Mouse (Mus musculus) lung, adult 2 months (tissue): ENCODE data around the gene Them7. TPM values are rescaled to one million over a fixed set of nuclear protein-coding genes. Genes with fewer than 3 reads are reported as not detected.

Experiments used
- DNase-seq: peaks from one replicate; pipeline ENCODE4 v3.0.0; 2022
- H3K4me1 ChIP-seq: fragments of 200-500 bp; 2 replicates; pipeline ENCODE4 v1.6.1; 2011; ENCODE audit warnings: low read length; ENCODE audit not compliant: control insufficient read depth, insufficient read depth
- H3K4me3 ChIP-seq: fragments of 200-500 bp; replicated peaks from 2 replicates; pipeline ENCODE3; 2011; ENCODE audit warnings: low read depth, mild to moderate bottlenecking, control low read depth, low read length; ENCODE audit errors: extremely low read depth
- CTCF ChIP-seq: fragments of 200-500 bp; IDR thresholded peaks from 2 replicates; pipeline ENCODE4 v1.5.1; 2011; ENCODE audit warnings: mild to moderate bottlenecking, low read length, control low read depth; ENCODE audit not compliant: insufficient read depth
- POLR2A ChIP-seq: fragments of 200-500 bp; IDR thresholded peaks from 2 replicates; pipeline ENCODE4 v1.6.1; 2011; ENCODE audit warnings: low read depth, mild to moderate bottlenecking, control low read depth, low read length, borderline replicate concordance; ENCODE audit errors: extremely low read depth
- whole genome bisulfite sequencing: fragments of 180-500 bp; shearing (Covaris S2); methylation state at CpG from one replicate; pipeline ENCODE4 v1.1.7; 2018; 5-methylcytosine and 5-hydroxymethylcytosine counted together
- polyA plus RNA-seq: library from polyadenylated mRNA; depleted of rRNA; stranded (reverse); fragments of >200 nt; gene quantifications from 2 replicates; pipeline ENCODE4 v1.2.3, GENCODE M21; 2012; rRNA removed

Them7 gene
- polyA plus RNA-seq, 1 experiment, result not detected

GRCm38 (mm10) chr2:105427447-105427846 is 203.3 kb downstream of the Them7 start:
- Histone ChIP-seq H3K4me3 (no peak overlapping the region), H3K4me1 (no peaks in the 10 kb centered on the region)
- TF ChIP-seq CTCF (no peak), POLR2A (no peak)
- DNase-seq, result no peak
- 55% methylated on average over 8 of the region's 8 CpGs for WGBS

GRCm38 (mm10) chr2:105428029-105428428 is 203.9 kb downstream of the Them7 start:
- peak; percentile 47 for DNase-seq
- 2% methylated on average over 12 of the region's 12 CpGs for WGBS
- Histone ChIP-seq H3K4me3 (no peak overlapping the region), H3K4me1 (no peaks in the 10 kb centered on the region)
- TF ChIP-seq CTCF, result peak; percentile 92
- TF ChIP-seq POLR2A, result no peak

- no peak for DNase-seq
- no peak overlapping the region for H3K4me3 ChIP-seq
- WGBS, result 24% methylated on average over 6 of the region's 6 CpGs
- TF ChIP-seq POLR2A (no peak), CTCF (no peak)
- no peaks in the 10 kb centered on the region for H3K4me1 ChIP-seq
These were observed 204.3 kb downstream of the Them7 start for GRCm38 (mm10) chr2:105428467-105428866.

Other genes starting within 250 kb of the Them7 start
- 15.5 and 24.7 TPM in 2 replicates for gene Eif3m, start 207.2 kb upstream of the Them7 start, polyA plus RNA-seq
- not detected in 2 replicates for gene Gm11060, start 132.3 kb upstream of the Them7 start, polyA plus RNA-seq
- gene Wt1, start 97.8 kb upstream of the Them7 start, polyA plus RNA-seq, result 4.9 and 12.0 TPM in 2 replicates
- gene Rcn1, start 175.0 kb downstream of the Them7 start, polyA plus RNA-seq, result 20.6 and 23.8 TPM in 2 replicates